Mouse (Mus musculus) heart, embryonic 13.5 days (tissue): Measurements from ENCODE around the gene G3bp1. TPM values are rescaled to one million over a fixed set of nuclear protein-coding genes. Genes with fewer than 3 reads are reported as not detected.

Experiments
- ATAC-seq: fragments of 200-750 bp; cut with Nextera tagmentation; 2 replicates; pipeline ENCODE4 v1.8.0; 2017; ENCODE audit warnings: moderate TSS enrichment; ENCODE audit not compliant: insufficient number of reproducible peaks, low FRiP score, low TSS enrichment; ENCODE audit errors: extremely low read depth
- H3K27ac ChIP-seq: fragments of 300-500 bp; sonication (generic); replicated peaks from 2 replicates; pipeline ENCODE4 v1.5.1; 2015; ENCODE audit warnings: moderate library complexity, mild to moderate bottlenecking, inconsistent platforms
- H3K27me3 ChIP-seq: fragments of 300-500 bp; sonication (generic); replicated peaks from 2 replicates; pipeline ENCODE4 v1.6.1; 2015; ENCODE audit warnings: mild to moderate bottlenecking, inconsistent platforms
- H3K36me3 ChIP-seq: fragments of 300-500 bp; sonication (generic); 2 replicates; pipeline ENCODE4 v1.6.1; 2015; ENCODE audit warnings: mild to moderate bottlenecking, inconsistent platforms
- H3K4me1 ChIP-seq: fragments of 300-500 bp; sonication (generic); 2 replicates; pipeline ENCODE4 v1.6.1; 2015; ENCODE audit warnings: inconsistent platforms
- H3K4me2 ChIP-seq: fragments of 300-500 bp; sonication (generic); 2 replicates; pipeline ENCODE4 v1.6.1; 2015; ENCODE audit warnings: inconsistent platforms, mild to moderate bottlenecking, moderate library complexity
- H3K4me3 ChIP-seq: fragments of 300-500 bp; sonication (generic); 2 replicates; pipeline ENCODE4 v1.5.1; 2015; ENCODE audit warnings: moderate library complexity, mild to moderate bottlenecking, inconsistent platforms
- H3K9ac ChIP-seq: fragments of 300-500 bp; sonication (generic); 2 replicates; pipeline ENCODE4 v1.6.1; 2015; ENCODE audit warnings: inconsistent platforms, mild to moderate bottlenecking, moderate library complexity
- H3K9me3 ChIP-seq: fragments of 300-500 bp; sonication (generic); 2 replicates; pipeline ENCODE4 v1.6.1; 2016; ENCODE audit warnings: inconsistent platforms
- WGBS: fragments of 180-500 bp; shearing (Covaris S2); methylation state at CpG from one replicate; pipeline ENCODE4 v1.1.7; 2015; ENCODE audit warnings: mixed read lengths; 5-methylcytosine and 5-hydroxymethylcytosine counted together
- polyA plus RNA-seq: library from polyadenylated mRNA; unstranded; fragments of >200 nt; fragmentation: Nextera tagmentation; extraction: Ambion mirVana; gene quantifications from 2 replicates; pipeline ENCODE4 v1.2.1, GENCODE M21; 2015

Gene G3bp1
- polyA plus RNA-seq, 1 experiment from 2014 or later, result 111 TPM

DNA sequence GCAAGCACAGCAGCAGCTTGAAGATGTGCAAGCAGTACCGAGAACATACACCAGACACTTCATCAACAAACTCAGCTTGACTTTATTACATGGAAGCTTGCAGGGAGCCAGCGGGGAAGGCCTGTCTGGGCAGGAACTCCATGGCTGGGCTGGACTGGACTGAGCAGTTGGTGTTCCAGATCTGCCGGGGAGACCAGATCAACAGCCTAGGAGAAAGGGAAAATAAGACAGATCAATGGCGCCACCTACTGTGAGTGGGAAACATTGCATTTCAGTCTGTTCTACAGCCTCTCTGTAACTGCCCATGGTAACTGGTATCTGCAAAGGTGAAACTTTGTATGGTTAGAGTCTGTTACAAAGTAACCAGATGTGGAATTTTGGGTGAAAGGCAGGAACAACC, 22.9 kb upstream of the G3bp1 start:
- ATAC-seq, result peak; percentile 49; the same call in 1 of the 2 replicates
- Histone ChIP-seq H3K27ac (peak overlapping the region; percentile 54; the same call in 1 of the 2 replicates), H3K36me3 (peaks cover 45% of the 10 kb centered on the region), H3K9ac (no peak overlapping the region), H3K27me3 (no peaks in the 10 kb centered on the region), H3K4me2 (no peak overlapping the region), H3K9me3 (no peaks in the 10 kb centered on the region), H3K4me1 (peaks cover 22% of the 10 kb centered on the region), H3K4me3 (no peak overlapping the region)
- 21% methylated on average over 4 of the region's 4 CpGs for WGBS

DNA sequence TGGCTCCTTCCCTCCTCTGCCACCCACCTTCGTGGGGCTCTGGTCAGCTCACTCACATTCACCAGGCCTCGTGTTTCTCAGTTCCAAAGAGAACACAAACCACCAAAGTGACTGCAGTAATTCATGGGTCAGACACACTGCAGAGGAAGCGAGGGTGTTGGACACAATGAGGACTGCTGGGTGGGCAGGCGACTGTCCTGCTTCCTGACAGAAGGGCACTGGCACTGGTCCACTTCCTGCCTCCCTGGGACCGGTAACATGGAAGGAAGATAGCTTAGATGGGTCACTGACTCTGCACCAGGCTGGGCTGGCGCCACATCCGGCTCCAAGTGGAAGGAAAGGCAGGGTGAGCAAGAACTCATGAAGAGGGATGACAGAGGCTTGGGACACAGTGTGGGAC, 20.0 kb upstream of the G3bp1 start:
- ATAC-seq, result no peak
- peaks cover 68% of the 10 kb centered on the region for H3K36me3 ChIP-seq
- H3K27me3 ChIP-seq, result no peaks in the 10 kb centered on the region
- H3K4me2 ChIP-seq, result no peak overlapping the region
- peak overlapping the region; percentile 4; the same call in 1 of the 2 replicates for H3K9ac ChIP-seq
- H3K4me3 ChIP-seq, result no peak overlapping the region
- WGBS, result 58% methylated on average over 7 of the region's 7 CpGs
- H3K27ac ChIP-seq, result peak overlapping the region; percentile 64
- H3K4me1 ChIP-seq, result peaks cover 14% of the 10 kb centered on the region
- no peaks in the 10 kb centered on the region for H3K9me3 ChIP-seq

DNA sequence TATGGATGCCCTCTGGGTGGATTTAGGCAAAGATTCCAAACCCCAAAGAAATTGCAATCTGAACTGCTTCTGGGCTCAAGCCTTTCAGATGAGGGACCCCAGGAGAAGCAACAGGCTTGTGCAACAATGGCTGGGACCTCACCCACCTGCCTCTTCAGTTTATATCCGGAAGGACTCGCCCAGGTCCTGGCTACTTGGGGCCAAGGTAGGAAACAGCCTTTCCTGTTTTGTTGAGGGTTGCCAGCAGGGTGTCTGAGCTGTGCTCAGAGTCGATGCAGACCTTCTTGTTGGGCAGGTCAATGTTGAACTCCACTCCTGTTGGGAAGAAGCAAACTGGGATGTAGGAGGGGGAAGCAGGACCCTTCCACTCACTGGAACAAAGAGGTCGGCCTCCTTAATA, 19.2 kb upstream of the G3bp1 start:
- Histone ChIP-seq H3K27ac (no peak overlapping the region; the same call in 1 of the 2 replicates), H3K9me3 (no peaks in the 10 kb centered on the region), H3K9ac (no peak overlapping the region), H3K4me3 (no peak overlapping the region), H3K4me2 (no peak overlapping the region), H3K4me1 (peaks cover 12% of the 10 kb centered on the region), H3K36me3 (peaks cover 72% of the 10 kb centered on the region), H3K27me3 (no peaks in the 10 kb centered on the region)
- ATAC-seq, result no peak
- 65% methylated on average over 4 of the region's 4 CpGs for WGBS

DNA sequence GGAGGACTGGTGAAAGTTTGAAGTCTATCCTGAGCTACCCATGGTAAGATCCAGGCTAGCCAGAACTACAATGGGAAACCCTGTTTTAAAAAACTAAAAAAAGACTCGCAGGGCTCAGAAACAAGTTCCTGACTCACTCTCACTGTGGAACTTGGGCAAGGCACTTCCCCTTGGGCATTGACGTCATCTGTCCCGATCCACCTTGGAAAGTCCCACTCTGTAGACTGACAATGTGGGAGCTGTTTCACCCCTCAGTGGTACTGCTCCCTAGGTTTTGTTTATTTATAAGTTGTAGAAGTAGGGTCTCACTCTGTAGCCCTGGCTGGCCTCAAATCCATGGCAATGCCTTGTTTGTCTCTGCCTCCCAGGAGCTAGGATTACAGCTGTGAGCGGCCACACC, 15.8 kb upstream of the G3bp1 start:
- Histone ChIP-seq H3K4me1 (peaks cover 13% of the 10 kb centered on the region; the same call in 1 of the 2 replicates), H3K4me2 (no peak overlapping the region), H3K27ac (no peak overlapping the region), H3K4me3 (no peak overlapping the region), H3K27me3 (no peaks in the 10 kb centered on the region), H3K9me3 (no peaks in the 10 kb centered on the region), H3K9ac (no peak overlapping the region), H3K36me3 (peaks cover 65% of the 10 kb centered on the region)
- no peak for ATAC-seq
- 91% methylated on average over 4 of the region's 4 CpGs for WGBS

DNA sequence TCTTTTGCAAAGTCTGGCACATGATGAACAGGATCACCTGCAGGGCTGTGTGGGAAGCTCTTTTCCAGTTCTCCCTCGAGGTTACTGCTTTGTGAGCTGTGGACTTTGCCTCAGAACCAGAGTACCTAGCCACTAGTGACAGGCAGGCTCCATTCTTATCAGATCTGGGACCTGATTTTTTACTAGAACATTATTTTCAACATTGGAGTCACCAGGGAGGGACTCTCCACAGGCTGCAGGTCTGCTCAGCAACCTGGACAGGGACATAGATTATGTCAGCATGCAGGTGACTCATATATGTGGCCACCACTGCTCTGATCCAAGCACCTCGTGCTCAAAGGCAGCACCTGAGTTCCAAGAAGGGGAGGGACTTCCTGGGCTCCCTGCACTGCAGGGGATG, 14.3 kb upstream of the G3bp1 start:
- Histone ChIP-seq H3K27ac (no peak overlapping the region), H3K4me3 (no peak overlapping the region), H3K36me3 (peaks cover 50% of the 10 kb centered on the region), H3K4me2 (no peak overlapping the region), H3K9me3 (no peaks in the 10 kb centered on the region), H3K27me3 (no peaks in the 10 kb centered on the region), H3K4me1 (peaks cover 20% of the 10 kb centered on the region), H3K9ac (no peak overlapping the region)
- ATAC-seq, result no peak
- 68% methylated on average over 2 of the region's 2 CpGs for WGBS

DNA sequence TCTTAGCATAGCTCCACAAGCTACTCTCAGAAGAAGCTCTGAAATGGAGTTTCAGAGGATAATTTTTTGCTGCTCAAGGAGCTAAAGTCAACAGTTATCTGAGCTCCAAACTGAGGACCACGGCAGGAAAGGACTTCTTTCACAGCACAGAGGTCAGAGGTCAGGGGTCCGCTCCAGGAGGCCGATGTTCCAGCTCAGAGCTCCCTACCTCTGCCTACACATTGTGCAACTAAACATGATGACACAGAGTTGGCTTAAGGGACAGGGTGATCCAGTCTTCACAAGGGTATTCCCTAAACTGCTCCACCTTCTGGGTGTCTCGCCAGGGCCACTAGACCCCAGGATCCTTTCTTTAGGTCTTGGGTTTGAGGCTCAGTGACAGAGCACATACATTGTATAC, 11.0 kb upstream of the G3bp1 start:
- no peak overlapping the region for H3K27ac ChIP-seq
- ATAC-seq, result no peak

DNA sequence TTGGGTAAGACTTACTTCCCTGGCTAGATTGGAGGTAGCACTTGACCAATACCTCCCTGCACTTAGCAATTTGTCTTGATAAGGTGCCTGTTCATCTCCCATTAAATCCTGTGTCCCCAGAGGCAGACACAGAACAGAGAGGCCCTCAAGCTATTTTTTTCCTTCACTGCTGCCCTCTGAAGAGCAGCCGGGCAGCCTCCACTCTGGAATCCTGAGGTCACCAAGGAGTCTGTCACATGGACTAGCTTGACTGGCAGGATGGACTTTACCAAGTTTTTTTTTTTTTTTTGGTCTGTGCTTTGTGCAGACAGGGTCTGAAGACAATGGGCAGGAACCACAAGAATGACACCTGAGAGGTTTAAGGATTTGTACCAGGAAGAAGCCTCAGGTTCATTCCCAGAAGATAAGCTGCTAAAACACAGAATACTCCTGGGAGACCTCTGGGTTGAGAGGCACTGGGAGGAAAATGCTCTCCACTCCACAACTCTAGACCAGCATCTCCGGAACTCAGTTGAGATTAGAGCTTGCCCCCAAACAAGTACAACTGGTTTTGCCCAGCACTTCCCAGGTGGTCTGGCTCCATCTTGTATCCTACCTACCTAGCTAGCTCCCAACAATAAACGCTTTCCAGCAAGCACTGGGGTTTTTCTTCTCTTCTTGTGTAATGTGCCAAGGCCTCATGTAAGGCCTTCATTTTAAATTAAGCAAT, 9.5 kb upstream of the G3bp1 start:
- 15% methylated on average over 3 of the region's 3 CpGs for WGBS
- ATAC-seq, result no peak
- peak overlapping the region; percentile 90 for H3K9ac ChIP-seq
- H3K4me2 ChIP-seq, result peak overlapping the region; percentile 86
- peaks cover 8% of the 10 kb centered on the region for H3K36me3 ChIP-seq
- no peaks in the 10 kb centered on the region for H3K27me3 ChIP-seq
- peaks cover 32% of the 10 kb centered on the region for H3K4me1 ChIP-seq
- no peaks in the 10 kb centered on the region for H3K9me3 ChIP-seq
- H3K27ac ChIP-seq, result peak overlapping the region; percentile 86
- peak overlapping the region; percentile 90 for H3K4me3 ChIP-seq

More for the DNA sequence above, 11.0 kb upstream of the G3bp1 start:
- Histone ChIP-seq H3K36me3 (peaks cover 21% of the 10 kb centered on the region), H3K4me1 (peaks cover 32% of the 10 kb centered on the region), H3K4me3 (no peak overlapping the region), H3K4me2 (no peak overlapping the region), H3K9ac (no peak overlapping the region; the same call in 1 of the 2 replicates), H3K9me3 (no peaks in the 10 kb centered on the region), H3K27me3 (no peaks in the 10 kb centered on the region)
- 55% methylated on average over 4 of the region's 4 CpGs for WGBS

DNA sequence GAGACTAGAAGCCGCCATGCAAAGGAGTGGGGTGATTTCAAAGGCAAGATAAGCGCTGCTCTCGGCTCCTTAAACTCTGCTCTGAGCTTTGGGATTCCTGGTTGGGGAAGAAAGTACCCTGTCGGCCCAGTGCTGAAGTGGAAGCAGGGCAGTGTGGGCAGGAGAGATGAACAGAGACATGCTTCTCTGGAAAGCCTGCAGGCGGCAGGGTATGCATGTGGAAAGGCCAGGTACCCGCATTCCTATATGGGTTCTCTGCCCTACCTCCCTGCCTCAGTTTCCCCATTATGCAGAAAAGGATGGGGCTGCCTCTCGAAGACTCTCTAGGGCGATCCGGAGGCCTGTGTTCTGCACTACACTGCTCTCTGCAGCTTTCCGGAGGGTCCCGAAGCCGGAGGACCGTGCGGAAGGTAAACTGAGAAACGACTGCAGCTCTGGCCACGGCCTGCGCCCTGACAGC, 8.9 kb upstream of the G3bp1 start:
- Histone ChIP-seq H3K9me3 (no peaks in the 10 kb centered on the region), H3K4me2 (peak overlapping the region; percentile 86), H3K4me1 (peaks cover 32% of the 10 kb centered on the region), H3K4me3 (peak overlapping the region; percentile 90), H3K36me3 (peaks cover 8% of the 10 kb centered on the region), H3K27me3 (no peaks in the 10 kb centered on the region), H3K27ac (peak overlapping the region; percentile 86), H3K9ac (peak overlapping the region; percentile 90)
- ATAC-seq, result no peak
- WGBS, result under 1% methylated on average over 17 of the region's 17 CpGs

DNA sequence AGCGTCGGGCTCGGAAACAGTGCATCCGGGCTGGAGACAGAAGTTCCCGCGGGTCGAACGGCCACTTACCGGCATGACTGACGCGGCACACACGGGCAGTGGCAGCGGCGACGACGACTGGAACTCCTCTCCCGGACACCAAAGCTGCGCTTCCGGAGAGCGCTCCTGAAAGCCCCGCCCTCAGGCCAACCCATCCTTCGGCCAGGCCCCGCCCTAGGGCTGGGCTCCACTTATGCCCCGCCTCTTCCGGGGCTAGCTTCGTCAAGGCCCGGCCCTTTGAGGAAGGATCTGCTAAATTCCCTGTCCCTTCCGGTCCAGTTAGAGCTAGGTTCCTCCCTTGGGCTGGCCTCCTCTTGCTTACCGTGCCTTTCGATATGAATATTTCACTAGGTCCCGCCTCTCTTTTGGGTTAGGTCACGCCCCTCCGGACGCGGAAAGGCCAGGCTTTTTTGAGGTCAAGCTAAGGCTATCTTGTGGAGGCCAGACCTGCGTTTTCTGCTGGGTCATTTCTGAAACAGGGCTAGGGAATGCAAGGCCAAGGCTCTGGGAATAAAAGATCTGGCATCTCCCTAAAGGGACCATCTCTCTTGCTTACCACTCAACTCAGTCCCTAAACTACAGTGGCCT, 8.4 kb upstream of the G3bp1 start, which contains the start of gene Atox1:
Gene Atox1, minus strand, starts transcription at position 221 of the 627 bp plus-strand sequence.
- under 1% methylated on average over 36 of the region's 36 CpGs for WGBS
- Histone ChIP-seq H3K9me3 (no peaks in the 10 kb centered on the region), H3K4me2 (peak within 1 kb of the TSS; percentile 86), H3K9ac (peak within 1 kb of the TSS; percentile 90), H3K27ac (peak within 1 kb of the TSS; percentile 86), H3K4me1 (peaks cover 32% of the 10 kb centered on the region), H3K27me3 (no peaks in the 10 kb centered on the region), H3K4me3 (peak within 1 kb of the TSS; percentile 90), H3K36me3 (peaks cover 8% of the 10 kb centered on the region)
- peak; percentile 97 for ATAC-seq

DNA sequence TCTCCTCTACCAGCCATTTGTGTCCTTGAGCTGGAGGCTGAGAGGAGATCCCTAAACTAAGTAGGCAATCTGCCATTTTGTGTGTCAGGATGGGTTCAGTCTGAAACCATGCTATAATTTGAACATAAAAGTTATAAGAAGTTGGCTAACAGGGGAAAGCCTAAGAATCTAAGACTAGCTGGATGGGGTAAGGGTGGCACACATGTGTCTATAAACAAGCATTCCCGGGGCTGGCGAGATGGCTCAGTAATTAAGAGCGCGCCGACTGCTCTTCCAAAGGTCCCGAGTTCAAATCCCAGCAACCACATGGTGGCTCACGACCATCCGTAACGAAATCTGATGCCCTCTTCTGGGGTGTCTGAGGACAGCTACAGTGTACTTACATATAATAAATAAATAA, 7.3 kb upstream of the G3bp1 start:
- ATAC-seq, result no peak
- Histone ChIP-seq H3K9me3 (no peaks in the 10 kb centered on the region), H3K4me2 (no peak overlapping the region), H3K4me1 (peaks cover 32% of the 10 kb centered on the region), H3K27ac (no peak overlapping the region), H3K36me3 (peaks cover 6% of the 10 kb centered on the region), H3K4me3 (no peak overlapping the region), H3K9ac (no peak overlapping the region), H3K27me3 (no peaks in the 10 kb centered on the region)
- 97% methylated on average over 9 of the region's 9 CpGs for WGBS

DNA sequence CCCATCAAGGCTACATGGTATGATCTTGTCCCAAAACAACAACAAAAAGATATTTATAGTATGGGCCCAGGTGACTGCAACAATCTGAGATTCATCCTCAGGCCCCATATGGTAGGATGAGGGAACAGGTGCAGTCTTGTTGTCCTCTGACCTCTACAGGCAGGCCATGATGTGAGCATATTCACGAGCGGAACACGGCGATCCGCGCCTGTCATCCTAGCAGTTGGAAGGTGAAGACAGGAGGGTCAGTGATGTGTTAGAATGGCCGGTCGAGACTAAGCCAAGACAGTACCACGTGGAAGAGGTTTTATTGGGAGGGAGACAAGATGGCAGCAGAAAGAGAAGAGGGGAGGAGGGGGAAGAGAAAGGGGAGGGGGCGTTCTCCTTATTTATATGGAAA, 4.8 kb upstream of the G3bp1 start:
- ATAC-seq, result no peak
- no peak overlapping the region for H3K4me3 ChIP-seq
- H3K27me3 ChIP-seq, result no peaks in the 10 kb centered on the region
- H3K27ac ChIP-seq, result no peak overlapping the region
- no peaks in the 10 kb centered on the region for H3K9me3 ChIP-seq
- H3K4me2 ChIP-seq, result no peak overlapping the region
- no peak overlapping the region for H3K9ac ChIP-seq
- 78% methylated on average over 10 of the region's 10 CpGs for WGBS
- H3K4me1 ChIP-seq, result peaks cover 25% of the 10 kb centered on the region
- no peaks in the 10 kb centered on the region for H3K36me3 ChIP-seq
